Mouse (Mus musculus) midbrain, embryonic 12.5 days (tissue): Measurements from ENCODE around the gene Pdik1l. TPM values are rescaled to one million over a fixed set of nuclear protein-coding genes. Genes with fewer than 3 reads are reported as not detected.

Experiments used
- ATAC-seq: fragments of 200-750 bp; cut with Nextera tagmentation; 2 replicates; pipeline ENCODE4 v1.8.0; 2017; ENCODE audit warnings: low read depth, moderate TSS enrichment, moderate library complexity; ENCODE audit not compliant: low FRiP score
- H3K27ac ChIP-seq: fragments of 300-500 bp; sonication (generic); replicated peaks from 2 replicates; pipeline ENCODE4 v1.5.1; 2016; ENCODE audit warnings: mild to moderate bottlenecking
- H3K27me3 ChIP-seq: fragments of 300-500 bp; sonication (generic); 2 replicates; pipeline ENCODE4 v1.6.1; 2016; ENCODE audit warnings: mild to moderate bottlenecking
- H3K36me3 ChIP-seq: fragments of 300-500 bp; sonication (generic); 2 replicates; pipeline ENCODE4 v1.6.1; 2016
- H3K4me1 ChIP-seq: fragments of 300-500 bp; sonication (generic); 2 replicates; pipeline ENCODE4 v1.6.1; 2016
- H3K4me2 ChIP-seq: fragments of 300-500 bp; sonication (generic); replicated peaks from 2 replicates; pipeline ENCODE4 v1.6.1; 2016; ENCODE audit warnings: mild to moderate bottlenecking, moderate library complexity
- H3K4me3 ChIP-seq: fragments of 300-500 bp; sonication (generic); 2 replicates; pipeline ENCODE4 v1.5.1; 2016; ENCODE audit warnings: mild to moderate bottlenecking
- H3K9ac ChIP-seq: fragments of 300-500 bp; sonication (generic); replicated peaks from 2 replicates; pipeline ENCODE4 v1.6.1; 2016; ENCODE audit warnings: mild to moderate bottlenecking, moderate library complexity
- H3K9me3 ChIP-seq: fragments of 300-500 bp; sonication (generic); 2 replicates; pipeline ENCODE4 v1.6.1; 2016; ENCODE audit warnings: mild to moderate bottlenecking
- WGBS: fragments of 180-500 bp; shearing (Covaris S2); methylation state at CpG from one replicate; pipeline ENCODE4 v1.1.7; 2016; 5-methylcytosine and 5-hydroxymethylcytosine counted together
- polyA plus RNA-seq: library from polyadenylated mRNA; unstranded; fragments of >200 nt; fragmentation: Nextera tagmentation; extraction: Ambion mirVana; gene quantifications from 2 replicates; pipeline ENCODE4 v1.2.1, GENCODE M21; 2016

Gene Pdik1l
- polyA plus RNA-seq, 1 experiment from 2014 or later: 32.6 TPM

DNA sequence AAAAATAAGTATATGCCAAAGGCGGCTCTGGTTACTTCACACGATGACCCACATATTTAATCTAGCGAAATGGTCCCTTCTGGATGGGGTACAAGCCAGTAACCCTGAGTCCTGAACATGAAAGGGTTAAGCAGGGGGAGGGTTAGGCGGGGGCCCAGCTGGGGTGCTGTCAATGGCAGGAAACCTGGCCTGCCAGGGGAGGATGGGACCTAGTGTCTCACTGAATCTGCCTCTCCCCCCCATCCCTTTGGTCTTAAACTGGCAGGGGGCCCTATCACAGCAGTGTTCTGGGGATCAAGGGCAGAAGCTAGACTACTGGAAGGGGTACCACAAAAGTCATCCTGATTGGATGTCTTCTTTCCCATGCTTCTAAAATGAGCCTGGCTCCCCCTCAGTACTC is 31.8 kb downstream of the Pdik1l start:
- H3K9ac ChIP-seq: no peak overlapping the region
- peaks cover 61% of the 10 kb centered on the region for H3K27me3 ChIP-seq
- 16% methylated on average over 4 of the region's 4 CpGs for WGBS
- no peak overlapping the region for H3K27ac ChIP-seq
- no peak overlapping the region for H3K4me2 ChIP-seq
- peaks cover 62% of the 10 kb centered on the region for H3K4me1 ChIP-seq
- no peaks in the 10 kb centered on the region for H3K9me3 ChIP-seq
- ATAC-seq: no peak
- no peak overlapping the region for H3K4me3 ChIP-seq
- H3K36me3 ChIP-seq: no peaks in the 10 kb centered on the region

GRCm38 (mm10) chr4:134254835-134255234 is 32.9 kb downstream of the Pdik1l start:
- no peak overlapping the region for H3K27ac ChIP-seq
- no peak overlapping the region for H3K4me2 ChIP-seq
- no peak overlapping the region for H3K4me3 ChIP-seq
- peaks cover 73% of the 10 kb centered on the region for H3K4me1 ChIP-seq
- no peaks in the 10 kb centered on the region for H3K36me3 ChIP-seq
- no peak overlapping the region for H3K9ac ChIP-seq
- peaks cover 71% of the 10 kb centered on the region for H3K27me3 ChIP-seq
- 2% methylated on average over 3 of the region's 3 CpGs for WGBS
- no peaks in the 10 kb centered on the region for H3K9me3 ChIP-seq
- ATAC-seq: no peak

DNA sequence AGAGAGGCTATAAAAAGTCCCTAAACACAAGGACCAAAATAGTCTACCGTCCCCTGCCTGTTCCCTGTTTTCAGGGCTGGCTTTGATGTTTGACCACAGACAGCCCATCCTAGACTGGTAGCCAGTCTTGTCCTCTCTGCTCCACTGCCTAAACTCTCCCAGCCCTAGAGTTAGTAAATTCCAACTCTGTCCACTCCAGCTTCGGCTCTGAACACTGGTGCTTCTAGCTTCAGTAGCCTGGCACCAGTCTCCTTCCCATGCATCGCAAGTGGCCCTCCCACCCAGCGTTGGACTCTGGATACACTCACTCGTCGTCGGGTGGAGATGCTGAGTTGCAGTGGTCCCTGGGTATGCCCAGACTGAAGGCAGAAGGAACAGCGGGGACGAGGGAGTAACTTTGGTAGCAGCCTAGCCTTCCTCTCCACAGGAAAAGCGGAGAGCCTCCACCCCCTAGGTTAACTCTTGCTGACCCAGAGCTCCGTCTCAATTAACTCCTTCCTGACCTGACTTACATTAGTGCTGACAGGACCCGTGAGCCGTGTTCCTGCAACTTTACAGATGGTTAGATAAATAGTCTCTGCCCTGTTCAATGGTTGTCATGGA is 33.9 kb downstream of the Pdik1l start, which contains the start of gene Grrp1:
Gene Grrp1 (minus strand): TSS at position 385 of the 603 bp plus-strand sequence.
- Histone ChIP-seq H3K9me3 (no peaks in the 10 kb centered on the region), H3K36me3 (no peaks in the 10 kb centered on the region), H3K27me3 (peaks cover 81% of the 10 kb centered on the region), H3K4me3 (peak within 1 kb of the TSS; percentile 20), H3K4me2 (peak within 1 kb of the TSS; percentile 37), H3K9ac (no peak within 1 kb of the TSS), H3K27ac (no peak within 1 kb of the TSS; the same call in 1 of the 2 replicates), H3K4me1 (peaks cover 79% of the 10 kb centered on the region)
- no peak for ATAC-seq
- WGBS: under 1% methylated on average over 13 of the region's 13 CpGs

GRCm38 (mm10) chr4:134252911-134253721 is 34.6 kb downstream of the Pdik1l start:
- Histone ChIP-seq H3K4me1 (peaks cover 79% of the 10 kb centered on the region), H3K9ac (no peak overlapping the region), H3K27me3 (peaks cover 88% of the 10 kb centered on the region), H3K27ac (no peak overlapping the region; the same call in 1 of the 2 replicates), H3K36me3 (no peaks in the 10 kb centered on the region), H3K9me3 (no peaks in the 10 kb centered on the region), H3K4me2 (peak overlapping the region; percentile 37), H3K4me3 (peak overlapping the region; percentile 20)
- no peak for ATAC-seq
- 4% methylated on average over 15 of the region's 15 CpGs for WGBS

DNA sequence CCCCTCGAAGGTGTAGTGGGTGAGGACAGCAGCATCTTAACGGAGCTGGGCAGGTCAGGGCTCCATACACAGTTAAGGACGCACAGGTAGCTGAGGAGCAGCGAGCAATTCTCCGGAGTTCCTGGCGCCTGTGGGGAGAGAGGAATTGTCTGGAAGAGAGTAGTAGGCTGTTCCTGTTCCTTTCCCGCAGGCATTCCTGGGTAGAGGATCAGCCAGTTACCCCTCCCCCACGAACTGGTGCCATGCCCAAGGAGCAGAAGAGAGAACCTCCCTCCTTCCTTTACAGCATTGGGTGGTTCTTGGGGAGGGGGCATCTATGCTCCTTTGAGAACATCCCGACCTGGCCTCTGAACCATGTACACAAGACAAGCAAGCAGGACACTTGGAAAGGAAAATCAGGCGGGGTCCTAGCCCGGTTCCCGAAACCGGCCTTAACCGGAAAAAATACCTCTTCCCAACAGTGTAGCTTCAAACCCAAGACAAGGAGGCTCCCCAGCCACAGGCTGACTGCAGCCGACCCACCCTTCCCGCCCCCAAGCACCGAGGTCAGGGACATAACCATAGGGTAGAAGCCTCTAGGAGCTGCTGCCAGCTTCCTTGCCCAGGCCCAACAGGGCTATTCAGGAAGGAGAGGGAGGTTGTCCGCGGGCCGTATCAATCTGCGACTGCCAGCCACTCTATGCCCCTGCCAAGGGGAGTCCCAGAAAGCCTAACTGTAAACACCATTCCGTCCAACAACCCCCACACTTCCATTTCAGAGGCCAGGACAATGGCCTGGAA is 35.4 kb downstream of the Pdik1l start:
- WGBS: 4% methylated on average over 22 of the region's 22 CpGs
- H3K4me1 ChIP-seq: peaks cover 73% of the 10 kb centered on the region
- no peaks in the 10 kb centered on the region for H3K9me3 ChIP-seq
- ATAC-seq: no peak
- H3K4me3 ChIP-seq: peak overlapping the region; percentile 51
- peak overlapping the region; percentile 86 for H3K4me2 ChIP-seq
- H3K9ac ChIP-seq: peak overlapping the region; percentile 57; the same call in 1 of the 2 replicates
- H3K27me3 ChIP-seq: peaks cover 96% of the 10 kb centered on the region
- no peaks in the 10 kb centered on the region for H3K36me3 ChIP-seq
- H3K27ac ChIP-seq: no peak overlapping the region

GRCm38 (mm10) chr4:134251241-134252130 is 36.2 kb downstream of the Pdik1l start:
- Histone ChIP-seq H3K4me1 (peaks cover 68% of the 10 kb centered on the region), H3K9me3 (no peaks in the 10 kb centered on the region), H3K4me3 (peak overlapping the region; percentile 51), H3K36me3 (no peaks in the 10 kb centered on the region), H3K27ac (no peak overlapping the region), H3K4me2 (peak overlapping the region; percentile 86), H3K27me3 (peaks cover 100% of the 10 kb centered on the region), H3K9ac (peak overlapping the region; percentile 57)
- ATAC-seq: peak; percentile 31; the same call in 1 of the 2 replicates
- WGBS: 2% methylated on average over 74 of the region's 91 CpGs

GRCm38 (mm10) chr4:134250930-134251240 is 36.8 kb downstream of the Pdik1l start:
- peaks cover 68% of the 10 kb centered on the region for H3K4me1 ChIP-seq
- peaks cover 98% of the 10 kb centered on the region for H3K27me3 ChIP-seq

DNA sequence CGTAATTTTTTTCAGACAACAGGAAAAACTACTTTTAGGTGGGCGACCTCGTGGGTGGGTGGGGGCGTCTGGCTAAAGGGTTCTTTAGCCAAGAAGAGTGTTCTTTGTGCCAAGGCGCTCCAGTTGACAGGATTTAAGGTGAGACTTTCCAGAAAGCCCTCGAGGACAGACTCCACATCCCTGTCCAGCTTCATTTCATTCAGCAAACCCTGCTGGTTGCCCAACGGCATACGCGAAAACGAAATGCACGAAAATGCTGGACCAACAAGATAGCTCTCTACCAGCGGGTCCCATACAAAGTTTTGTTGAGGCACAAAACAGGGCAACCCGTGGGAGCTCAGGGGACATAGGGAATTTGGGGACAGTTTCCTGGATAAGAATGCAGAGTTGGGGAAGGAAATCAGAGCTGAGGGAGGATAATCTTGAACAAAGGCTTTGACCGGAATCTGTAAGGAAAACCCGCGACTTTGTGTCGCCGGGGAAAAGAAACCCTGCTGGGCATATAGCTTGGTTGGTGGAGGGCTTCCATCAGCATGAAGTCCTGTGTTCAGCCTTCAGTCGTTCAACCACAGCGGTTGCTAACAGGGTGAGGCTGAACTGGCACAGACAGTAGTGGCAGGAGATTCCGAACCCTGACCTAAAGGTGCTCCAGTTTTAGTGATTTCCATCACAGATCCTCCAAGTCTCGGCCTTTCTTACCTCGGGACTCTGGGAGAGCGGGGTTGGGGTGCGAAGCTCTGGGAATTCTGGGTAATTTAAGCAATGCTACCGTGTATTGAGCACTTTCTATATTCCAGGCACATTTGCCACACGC is 37.4 kb downstream of the Pdik1l start:
- 5% methylated on average over 27 of the region's 27 CpGs for WGBS
- peaks cover 69% of the 10 kb centered on the region for H3K4me1 ChIP-seq

More at GRCm38 (mm10) chr4:134250930-134251240, 36.8 kb downstream of the Pdik1l start:
- no peaks in the 10 kb centered on the region for H3K36me3 ChIP-seq
- H3K4me3 ChIP-seq: peak overlapping the region; percentile 51
- peak overlapping the region; percentile 57 for H3K9ac ChIP-seq
- H3K4me2 ChIP-seq: peak overlapping the region; percentile 86
- no peaks in the 10 kb centered on the region for H3K9me3 ChIP-seq
- no peak overlapping the region for H3K27ac ChIP-seq
- no peak for ATAC-seq
- 8% methylated on average over 10 of the region's 10 CpGs for WGBS

DNA sequence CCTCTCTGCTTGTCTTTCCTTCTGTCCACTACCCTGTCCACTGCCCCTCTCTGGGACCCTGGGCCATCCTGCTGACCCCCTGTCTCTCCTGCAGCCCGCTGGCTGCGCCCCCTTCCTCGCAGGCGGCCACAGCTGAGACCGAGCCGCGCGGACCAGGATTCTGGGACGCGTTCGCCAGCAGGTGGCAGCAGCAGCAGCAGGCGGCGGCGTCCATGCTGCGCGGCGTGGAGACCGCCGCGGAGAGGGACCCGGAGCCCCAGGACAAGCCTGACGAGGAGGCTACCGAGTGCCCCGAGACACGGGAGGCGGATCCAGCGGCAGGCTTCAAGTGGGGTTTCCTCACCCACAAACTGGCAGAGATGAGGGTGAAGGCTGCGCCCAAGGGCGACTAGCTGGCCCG is 38.0 kb downstream of the Pdik1l start:
- Histone ChIP-seq H3K4me1 (peaks cover 66% of the 10 kb centered on the region), H3K27ac (no peak overlapping the region), H3K27me3 (peaks cover 86% of the 10 kb centered on the region)

More for the DNA sequence above, 37.4 kb downstream of the Pdik1l start:
- H3K4me3 ChIP-seq: peak overlapping the region; percentile 51
- H3K4me2 ChIP-seq: peak overlapping the region; percentile 86
- H3K27me3 ChIP-seq: peaks cover 93% of the 10 kb centered on the region
- peak overlapping the region; percentile 24; the same call in 1 of the 2 replicates for H3K9ac ChIP-seq
- no peaks in the 10 kb centered on the region for H3K9me3 ChIP-seq
- H3K36me3 ChIP-seq: no peaks in the 10 kb centered on the region
- ATAC-seq: no peak
- H3K27ac ChIP-seq: no peak overlapping the region

GRCm38 (mm10) chr4:134246719-134247258 is 40.9 kb downstream of the Pdik1l start, which contains the start of gene Gm30191:
Gm30191 (plus strand) TSS chr4:134246935.
- peaks cover 46% of the 10 kb centered on the region for H3K4me1 ChIP-seq
- H3K36me3 ChIP-seq: 0 out of 2 replicates have a peak, but pooled peaks cover 5% of the 10 kb centered on the region
- H3K27me3 ChIP-seq: peaks cover 57% of the 10 kb centered on the region
- no peak within 1 kb of the TSS; the same call in 1 of the 2 replicates for H3K9ac ChIP-seq
- no peak for ATAC-seq
- H3K4me3 ChIP-seq: peak within 1 kb of the TSS; percentile 66
- WGBS: 78% methylated on average over 7 of the region's 7 CpGs
- H3K4me2 ChIP-seq: peak within 1 kb of the TSS; percentile 70
- no peak within 1 kb of the TSS for H3K27ac ChIP-seq
- no peaks in the 10 kb centered on the region for H3K9me3 ChIP-seq

More for the DNA sequence above, 38.0 kb downstream of the Pdik1l start:
- Histone ChIP-seq H3K36me3 (no peaks in the 10 kb centered on the region), H3K4me2 (peak overlapping the region; percentile 86), H3K9me3 (no peaks in the 10 kb centered on the region), H3K4me3 (peak overlapping the region; percentile 51), H3K9ac (peak overlapping the region; percentile 24; the same call in 1 of the 2 replicates)
- peak; percentile 62; the same call in 1 of the 2 replicates for ATAC-seq
- 0% methylated on average over 30 of the region's 30 CpGs for WGBS
